Mouse (Mus musculus) intestine, embryonic 14.5 days (tissue): ENCODE results near the gene Itprid1. TPM values are rescaled to one million over a fixed set of nuclear protein-coding genes. Genes with fewer than 3 reads are reported as not detected.

Experiments
- ATAC-seq: fragments of 200-750 bp; cut with Nextera tagmentation; replicated peaks from 2 replicates; pipeline ENCODE4 v1.8.0; 2017; ENCODE audit warnings: low read depth, moderate number of reproducible peaks, moderate TSS enrichment, moderate library complexity; ENCODE audit not compliant: low FRiP score, low TSS enrichment
- DNase-seq: peaks from one replicate; pipeline ENCODE4 v3.0.0-alpha.2; 2018; ENCODE audit warnings: low spot score
- H3K27ac ChIP-seq: fragments of 300-500 bp; sonication (generic); 2 replicates; pipeline ENCODE4 v1.5.1; 2014; ENCODE audit warnings: low read depth, mild to moderate bottlenecking, control low read depth
- H3K27me3 ChIP-seq: fragments of 300-500 bp; sonication (generic); replicated peaks from 2 replicates; pipeline ENCODE4 v1.6.1; 2014; ENCODE audit warnings: low read length, control low read depth; ENCODE audit not compliant: control insufficient read depth, insufficient read depth
- H3K36me3 ChIP-seq: fragments of 300-500 bp; sonication (generic); 2 replicates; pipeline ENCODE4 v1.6.1; 2014; ENCODE audit warnings: low read length, control low read depth; ENCODE audit not compliant: control insufficient read depth, insufficient read depth
- H3K4me1 ChIP-seq: fragments of 300-500 bp; sonication (generic); replicated peaks from 2 replicates; pipeline ENCODE4 v1.6.1; 2014; ENCODE audit warnings: low read length, control low read depth, mixed read lengths; ENCODE audit not compliant: control insufficient read depth, insufficient read depth
- H3K4me2 ChIP-seq: fragments of 300-500 bp; sonication (generic); 2 replicates; pipeline ENCODE4 v1.6.1; 2014; ENCODE audit warnings: low read length
- H3K4me3 ChIP-seq: fragments of 300-500 bp; sonication (generic); 2 replicates; pipeline ENCODE4 v1.5.1; 2014; ENCODE audit warnings: low read depth, low read length, control low read depth, mixed read lengths
- H3K9ac ChIP-seq: fragments of 300-500 bp; sonication (generic); 2 replicates; pipeline ENCODE4 v1.6.1; 2014; ENCODE audit warnings: mild to moderate bottlenecking, low read length
- H3K9me3 ChIP-seq: fragments of 300-500 bp; sonication (generic); 2 replicates; pipeline ENCODE4 v1.6.1; 2016; ENCODE audit warnings: low read length, control low read depth; ENCODE audit not compliant: control insufficient read depth
- WGBS: fragments of 180-500 bp; shearing (Covaris S2); extraction: QIAGEN DNeasy Blood & Tissue Kit; methylation state at CpG from one replicate; pipeline ENCODE4 v1.1.7; 2014; 5-methylcytosine and 5-hydroxymethylcytosine counted together
- polyA plus RNA-seq: library from polyadenylated mRNA; unstranded; fragments of >200 nt; fragmentation: Nextera tagmentation; extraction: Ambion mirVana; gene quantifications from 2 replicates; pipeline ENCODE4 v1.2.1, GENCODE M21; 2014

Itprid1 gene
- not detected in 2 replicates for polyA plus RNA-seq

- H3K4me2 ChIP-seq: no peak within 1 kb of the TSS
- ATAC-seq (no peak), DNase-seq (no peak)
- H3K4me3 ChIP-seq: no peak within 1 kb of the TSS
- H3K36me3 ChIP-seq: no peaks in the 10 kb centered on the region
- no peaks in the 10 kb centered on the region for H3K4me1 ChIP-seq
- no peaks in the 10 kb centered on the region for H3K27me3 ChIP-seq
- H3K9ac ChIP-seq: no peak within 1 kb of the TSS
- WGBS: 70% methylated on average over 8 of the region's 8 CpGs
- no peaks in the 10 kb centered on the region for H3K9me3 ChIP-seq
- no peak within 1 kb of the TSS for H3K27ac ChIP-seq
Measured at GRCm38 (mm10) chr6:55836650-55837320, at the start of gene Itprid1. Gene Itprid1, plus strand, starts transcription at chr6:55836895.

GRCm38 (mm10) chr6:55789557-55789956 lies 47.1 kb upstream of the Itprid1 start:
- H3K9ac ChIP-seq: no peak overlapping the region
- WGBS: 65% methylated on average over 1 of the region's 1 CpGs
- no peak overlapping the region for H3K4me2 ChIP-seq
- no peak for DNase-seq
- no peak for ATAC-seq
- no peaks in the 10 kb centered on the region for H3K9me3 ChIP-seq
- no peaks in the 10 kb centered on the region for H3K36me3 ChIP-seq
- H3K27me3 ChIP-seq: no peaks in the 10 kb centered on the region
- peaks cover 6% of the 10 kb centered on the region for H3K4me1 ChIP-seq
- H3K4me3 ChIP-seq: no peak overlapping the region
- H3K27ac ChIP-seq: no peak overlapping the region

- DNase-seq: peak; percentile 60
- no peaks in the 10 kb centered on the region for H3K36me3 ChIP-seq
- peaks cover 6% of the 10 kb centered on the region for H3K4me1 ChIP-seq
- H3K4me2 ChIP-seq: peak overlapping the region; percentile 11; the same call in 1 of the 2 replicates
- peak; percentile 82 for ATAC-seq
- 13% methylated on average over 6 of the region's 6 CpGs for WGBS
- H3K27me3 ChIP-seq: no peaks in the 10 kb centered on the region
- no peak overlapping the region for H3K4me3 ChIP-seq
- H3K27ac ChIP-seq: peak overlapping the region; percentile 52; the same call in 1 of the 2 replicates
- H3K9me3 ChIP-seq: no peaks in the 10 kb centered on the region
- H3K9ac ChIP-seq: no peak overlapping the region
Measured at GRCm38 (mm10) chr6:55791852-55792496, 44.7 kb upstream of the Itprid1 start.

- DNase-seq (no peak), ATAC-seq (peak; percentile 29; the same call in 1 of the 2 replicates)
- H3K27me3 ChIP-seq: no peaks in the 10 kb centered on the region
- WGBS: 51% methylated on average over 8 of the region's 8 CpGs
- H3K9ac ChIP-seq: no peak overlapping the region
- H3K4me1 ChIP-seq: peaks cover 6% of the 10 kb centered on the region
- H3K36me3 ChIP-seq: no peaks in the 10 kb centered on the region
- H3K27ac ChIP-seq: peak overlapping the region; percentile 52; the same call in 1 of the 2 replicates
- peak overlapping the region; percentile 11; the same call in 1 of the 2 replicates for H3K4me2 ChIP-seq
- no peak overlapping the region for H3K4me3 ChIP-seq
- no peaks in the 10 kb centered on the region for H3K9me3 ChIP-seq
Measured at GRCm38 (mm10) chr6:55792536-55792935, 44.2 kb upstream of the Itprid1 start.

GRCm38 (mm10) chr6:55802686-55803085 lies 34.0 kb upstream of the Itprid1 start:
- no peak overlapping the region for H3K9ac ChIP-seq
- no peak for DNase-seq
- H3K9me3 ChIP-seq: no peaks in the 10 kb centered on the region
- no peaks in the 10 kb centered on the region for H3K36me3 ChIP-seq
- H3K27me3 ChIP-seq: no peaks in the 10 kb centered on the region
- WGBS: 74% methylated on average over 1 of the region's 1 CpGs
- H3K27ac ChIP-seq: no peak overlapping the region
- no peak overlapping the region for H3K4me3 ChIP-seq
- H3K4me1 ChIP-seq: no peaks in the 10 kb centered on the region
- no peak for ATAC-seq
- H3K4me2 ChIP-seq: no peak overlapping the region

- Histone ChIP-seq H3K4me3 (no peak overlapping the region), H3K36me3 (no peaks in the 10 kb centered on the region), H3K9me3 (no peaks in the 10 kb centered on the region), H3K9ac (no peak overlapping the region), H3K4me1 (no peaks in the 10 kb centered on the region), H3K27ac (no peak overlapping the region), H3K27me3 (no peaks in the 10 kb centered on the region), H3K4me2 (no peak overlapping the region)
- ATAC-seq (no peak), DNase-seq (no peak)
- 72% methylated on average over 7 of the region's 7 CpGs for WGBS
Measured at GRCm38 (mm10) chr6:55803357-55803756, 33.3 kb upstream of the Itprid1 start.

GRCm38 (mm10) chr6:55803991-55804680 lies 32.6 kb upstream of the Itprid1 start:
- H3K4me3 ChIP-seq: no peak overlapping the region
- no peak overlapping the region for H3K4me2 ChIP-seq
- no peaks in the 10 kb centered on the region for H3K9me3 ChIP-seq
- H3K36me3 ChIP-seq: no peaks in the 10 kb centered on the region
- DNase-seq (no peak), ATAC-seq (no peak)
- WGBS: 27% methylated on average over 12 of the region's 12 CpGs
- no peaks in the 10 kb centered on the region for H3K4me1 ChIP-seq
- no peak overlapping the region for H3K27ac ChIP-seq
- no peak overlapping the region for H3K9ac ChIP-seq
- H3K27me3 ChIP-seq: no peaks in the 10 kb centered on the region

- no peaks in the 10 kb centered on the region for H3K4me1 ChIP-seq
- 88% methylated on average over 4 of the region's 4 CpGs for WGBS
- H3K9ac ChIP-seq: no peak overlapping the region
- no peaks in the 10 kb centered on the region for H3K36me3 ChIP-seq
- H3K4me3 ChIP-seq: no peak overlapping the region
- DNase-seq: no peak
- no peak for ATAC-seq
- H3K27me3 ChIP-seq: no peaks in the 10 kb centered on the region
- no peaks in the 10 kb centered on the region for H3K9me3 ChIP-seq
- H3K4me2 ChIP-seq: no peak overlapping the region
- no peak overlapping the region for H3K27ac ChIP-seq
Measured at GRCm38 (mm10) chr6:55804681-55805000, 32.1 kb upstream of the Itprid1 start.
